Mouse (Mus musculus) limb, embryonic 14.5 days (tissue): Measurements from ENCODE around the gene Eme2. TPM values are rescaled to one million over a fixed set of nuclear protein-coding genes. Genes with fewer than 3 reads are reported as not detected.

Experiments
- ATAC-seq: fragments of 200-750 bp; cut with Nextera tagmentation; 2 replicates; pipeline ENCODE4 v1.8.0; 2017; ENCODE audit warnings: low read depth, moderate number of reproducible peaks, moderate TSS enrichment; ENCODE audit not compliant: low FRiP score
- DNase-seq: peaks from one replicate; pipeline ENCODE4 v3.0.0-alpha.2; 2015; ENCODE audit warnings: low spot score
- H3K27ac ChIP-seq: fragments of 300-500 bp; sonication (generic); replicated peaks from 2 replicates; pipeline ENCODE4 v1.5.1; 2014; ENCODE audit warnings: low read depth, mild to moderate bottlenecking, low read length, moderate library complexity, mixed read lengths
- H3K27me3 ChIP-seq: fragments of 300-500 bp; sonication (generic); 2 replicates; pipeline ENCODE4 v1.6.1; 2014; ENCODE audit warnings: low read length, mixed read lengths; ENCODE audit not compliant: control insufficient read depth, insufficient read depth
- H3K36me3 ChIP-seq: fragments of 300-500 bp; sonication (generic); 2 replicates; pipeline ENCODE4 v1.6.1; 2014; ENCODE audit warnings: mild to moderate bottlenecking, low read length, moderate library complexity, mixed read lengths; ENCODE audit not compliant: control insufficient read depth, insufficient read depth
- H3K4me1 ChIP-seq: fragments of 300-500 bp; sonication (generic); 2 replicates; pipeline ENCODE4 v1.6.1; 2014; ENCODE audit warnings: antibody characterized with exemption, low read length, mixed read lengths; ENCODE audit not compliant: control insufficient read depth, insufficient read depth
- H3K4me2 ChIP-seq: fragments of 300-500 bp; sonication (generic); replicated peaks from 2 replicates; pipeline ENCODE4 v1.6.1; 2014; ENCODE audit warnings: low read depth, mild to moderate bottlenecking, low read length, moderate library complexity; ENCODE audit not compliant: severe bottlenecking
- H3K4me3 ChIP-seq: fragments of 300-500 bp; sonication (generic); replicated peaks from 2 replicates; pipeline ENCODE4 v1.5.1; 2014; ENCODE audit warnings: low read length
- H3K9ac ChIP-seq: fragments of 300-500 bp; sonication (generic); 2 replicates; pipeline ENCODE4 v1.6.1; 2014; ENCODE audit warnings: mild to moderate bottlenecking, low read depth, low read length, moderate library complexity; ENCODE audit not compliant: severe bottlenecking
- H3K9me3 ChIP-seq: fragments of 300-500 bp; sonication (generic); 2 replicates; pipeline ENCODE4 v1.6.1; 2016; ENCODE audit warnings: low read length; ENCODE audit not compliant: control insufficient read depth
- POLR2A ChIP-seq: fragments of 200-500 bp; IDR thresholded peaks from 2 replicates; pipeline ENCODE4 v1.8.0; 2012; ENCODE audit warnings: inconsistent platforms, mild to moderate bottlenecking, moderate library complexity, borderline replicate concordance; ENCODE audit not compliant: insufficient read depth, insufficient read length; ENCODE audit errors: extremely low read depth
- WGBS: fragments of 180-500 bp; shearing (Covaris S2); extraction: QIAGEN DNeasy Blood & Tissue Kit; methylation state at CpG from one replicate; pipeline ENCODE4 v1.1.7; 2014; 5-methylcytosine and 5-hydroxymethylcytosine counted together
- polyA plus RNA-seq, 2 experiments: library from polyadenylated mRNA; depleted of rRNA in 1 of 2; stranded (reverse) in 1 of 2; unstranded in 1 of 2; fragments of >200 nt; fragmentation: Nextera tagmentation in 1 of 2; extraction: Ambion mirVana in 1 of 2; gene quantifications; 2 replicates each; pipeline versions ENCODE4 v1.2.1 to v1.2.3; 2012 to 2014

Gene Eme2
- polyA plus RNA-seq, 2 experiments: 28.7 to 39.1 TPM

DNA sequence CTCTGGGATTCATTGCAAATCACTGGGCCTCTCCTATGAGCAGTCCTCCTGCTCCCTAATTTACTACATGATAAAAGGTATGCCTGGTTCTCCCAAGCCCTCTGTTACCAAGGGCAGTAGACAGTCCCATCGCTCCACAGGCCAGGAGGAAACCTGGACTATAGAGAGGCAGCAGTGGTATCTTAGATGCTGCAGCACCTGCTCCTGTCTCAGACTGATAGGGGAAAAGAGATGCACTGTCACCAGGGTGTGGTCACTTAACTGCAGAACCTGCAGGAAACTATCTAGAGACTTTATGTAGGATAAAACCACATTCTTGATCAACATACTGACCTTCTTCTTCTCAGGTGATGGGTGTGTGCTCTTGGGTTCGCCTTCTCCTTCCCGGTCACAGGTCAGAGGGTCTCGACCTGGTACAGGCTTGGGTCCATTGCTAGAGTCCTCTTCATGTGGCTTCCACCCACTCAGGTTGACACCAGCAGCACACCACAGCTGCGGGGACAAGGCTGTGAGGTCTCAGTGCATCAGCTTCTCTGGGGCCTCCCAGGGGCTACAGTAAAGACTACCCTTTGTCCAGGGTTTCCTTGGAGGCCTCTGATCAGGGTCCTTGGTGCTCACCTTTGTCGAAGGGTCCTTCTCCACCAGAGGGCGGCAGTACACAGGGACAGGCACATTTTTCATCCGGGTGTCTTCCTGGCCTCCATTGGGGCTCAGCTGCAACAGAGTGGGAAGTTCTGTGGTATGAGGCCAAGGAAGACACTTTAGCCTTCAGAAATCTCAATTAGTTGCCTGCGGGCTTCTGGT is 8.0 kb upstream of the Eme2 start:
- peaks cover 99% of the 10 kb centered on the region for H3K36me3 ChIP-seq
- no peak for TF ChIP-seq POLR2A
- H3K4me3 ChIP-seq: no peak overlapping the region
- no peak overlapping the region for H3K9ac ChIP-seq
- WGBS: 67% methylated on average over 9 of the region's 9 CpGs
- ATAC-seq (no peak), DNase-seq (no peak)
- H3K4me2 ChIP-seq: no peak overlapping the region
- no peaks in the 10 kb centered on the region for H3K9me3 ChIP-seq
- no peak overlapping the region for H3K27ac ChIP-seq
- no peaks in the 10 kb centered on the region for H3K4me1 ChIP-seq
- no peaks in the 10 kb centered on the region for H3K27me3 ChIP-seq

DNA sequence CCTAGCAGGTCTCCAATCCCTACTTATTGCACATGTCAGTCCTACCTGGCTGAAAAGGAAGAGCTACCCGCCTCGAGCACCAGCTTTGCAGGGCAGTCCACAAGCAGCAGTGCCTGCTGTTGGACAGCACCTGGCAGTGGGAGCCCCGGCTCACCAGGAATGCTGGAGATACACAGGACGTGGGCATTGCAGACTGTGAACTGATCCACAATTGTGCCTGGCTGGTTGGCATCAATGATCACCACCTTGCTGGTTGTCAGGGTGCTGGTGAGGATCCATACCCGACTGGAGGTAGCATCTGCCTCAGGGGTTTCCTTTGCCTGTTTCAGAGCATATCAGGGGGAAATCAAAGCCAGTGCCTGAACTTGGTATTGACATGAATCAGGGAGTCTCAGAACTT is 7.2 kb upstream of the Eme2 start:
- ATAC-seq (no peak), DNase-seq (no peak)
- Histone ChIP-seq H3K4me3 (no peak overlapping the region), H3K27me3 (no peaks in the 10 kb centered on the region), H3K9me3 (no peaks in the 10 kb centered on the region), H3K27ac (no peak overlapping the region), H3K9ac (no peak overlapping the region), H3K4me2 (no peak overlapping the region), H3K4me1 (peaks cover 4% of the 10 kb centered on the region; the same call in 1 of the 2 replicates), H3K36me3 (peaks cover 99% of the 10 kb centered on the region)
- no peak for TF ChIP-seq POLR2A
- 89% methylated on average over 5 of the region's 5 CpGs for WGBS

DNA sequence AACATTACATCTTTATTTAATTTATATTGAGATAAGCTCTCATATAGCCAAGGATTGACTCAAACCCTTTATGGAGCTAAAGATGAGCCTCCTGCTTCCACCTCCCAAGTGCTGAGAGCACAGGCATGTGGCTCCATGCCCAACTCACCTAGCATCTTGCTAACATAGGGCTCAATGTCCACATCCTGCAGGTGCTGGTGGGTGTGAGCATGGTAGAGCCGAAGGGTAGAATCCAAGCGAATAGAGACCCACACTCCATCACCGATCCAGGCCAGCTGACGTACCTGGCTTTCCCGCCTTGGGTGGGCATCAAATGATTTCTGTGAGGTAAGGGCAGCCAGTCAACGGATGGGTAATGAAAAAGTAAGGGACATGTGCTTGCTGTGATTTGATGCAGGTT is 5.1 kb upstream of the Eme2 start:
- Histone ChIP-seq H3K27ac (no peak overlapping the region), H3K9ac (no peak overlapping the region), H3K9me3 (no peaks in the 10 kb centered on the region), H3K4me1 (peaks cover 15% of the 10 kb centered on the region), H3K36me3 (peaks cover 83% of the 10 kb centered on the region), H3K27me3 (no peaks in the 10 kb centered on the region), H3K4me3 (no peak overlapping the region), H3K4me2 (no peak overlapping the region)
- 90% methylated on average over 6 of the region's 6 CpGs for WGBS
- DNase-seq: no peak
- ATAC-seq: no peak
- TF ChIP-seq POLR2A: no peak

DNA sequence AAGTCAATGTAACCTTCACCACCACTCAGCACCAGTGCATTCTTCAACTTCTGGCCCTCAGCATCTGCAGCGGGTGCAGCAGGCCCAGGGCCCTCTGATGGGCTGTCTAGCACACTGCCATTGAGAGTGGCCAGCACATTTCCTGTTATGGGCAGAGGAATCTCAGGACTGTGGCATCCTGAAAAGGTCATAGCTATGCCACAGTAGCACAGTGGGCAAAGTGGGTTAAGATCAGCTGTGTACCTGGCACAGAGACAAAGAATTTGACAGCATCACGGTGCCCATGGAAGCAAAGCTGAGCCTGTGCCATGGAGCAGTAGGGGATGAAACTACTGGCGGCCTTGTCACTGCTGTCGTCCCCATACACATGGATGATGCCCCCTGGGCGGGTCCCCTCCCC is 4.3 kb upstream of the Eme2 start:
- Histone ChIP-seq H3K27me3 (no peaks in the 10 kb centered on the region), H3K27ac (no peak overlapping the region), H3K9ac (no peak overlapping the region), H3K9me3 (no peaks in the 10 kb centered on the region), H3K4me1 (peaks cover 17% of the 10 kb centered on the region), H3K36me3 (peaks cover 74% of the 10 kb centered on the region), H3K4me2 (no peak overlapping the region), H3K4me3 (no peak overlapping the region)
- no peak for TF ChIP-seq POLR2A
- 93% methylated on average over 5 of the region's 5 CpGs for WGBS
- ATAC-seq: no peak
- no peak for DNase-seq

DNA sequence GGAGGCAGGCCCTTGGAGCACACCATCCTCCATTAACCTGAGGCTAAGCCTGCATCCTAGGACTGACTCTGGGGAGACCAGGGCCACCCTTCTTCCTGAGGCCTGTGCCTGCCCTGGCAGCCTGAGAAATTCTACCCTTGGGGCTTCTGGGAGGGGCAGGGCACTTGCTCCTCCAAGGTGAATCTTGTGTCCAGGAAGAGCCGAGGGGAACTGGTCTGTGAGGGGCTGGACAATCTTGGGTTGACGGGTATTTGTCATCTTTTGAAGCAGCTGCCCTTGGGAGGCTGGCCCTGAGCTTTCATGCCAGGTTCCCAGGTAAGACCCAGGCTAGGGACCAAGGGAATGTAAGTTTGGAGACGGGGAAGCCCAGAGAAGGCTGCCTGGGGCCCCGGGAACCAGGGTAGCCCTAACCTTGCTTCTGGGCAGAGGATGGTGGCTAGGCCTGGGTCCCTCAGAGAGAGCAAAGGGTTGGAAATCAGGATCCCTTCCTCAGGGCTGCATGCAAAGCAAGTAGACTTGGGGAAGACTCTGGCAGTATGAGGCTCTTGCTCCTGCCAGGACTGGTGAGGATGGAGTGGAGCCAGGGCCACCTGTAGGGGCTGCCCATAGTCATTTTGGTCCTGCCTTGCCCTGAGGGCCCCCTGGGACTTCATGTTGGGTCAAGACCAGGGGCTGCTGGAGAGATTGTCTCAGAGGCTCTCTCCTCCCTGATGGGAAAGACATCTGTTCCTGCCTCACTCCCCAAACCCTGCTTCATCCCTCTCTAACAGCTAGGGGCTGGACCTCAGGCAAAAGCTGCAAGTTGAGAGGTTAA is 3.4 kb upstream of the Eme2 start:
- H3K4me3 ChIP-seq: 0 out of 2 replicates have a peak overlapping the region, but pooled peaks have one; percentile 2

More for the DNA sequence above, 3.4 kb upstream of the Eme2 start:
- no peak for TF ChIP-seq POLR2A
- ATAC-seq (no peak), DNase-seq (no peak)
- Histone ChIP-seq H3K36me3 (peaks cover 71% of the 10 kb centered on the region), H3K9ac (no peak overlapping the region), H3K27me3 (no peaks in the 10 kb centered on the region), H3K4me1 (peaks cover 22% of the 10 kb centered on the region), H3K9me3 (no peaks in the 10 kb centered on the region), H3K4me2 (no peak overlapping the region), H3K27ac (no peak overlapping the region)
- WGBS: 85% methylated on average over 4 of the region's 4 CpGs
